Mouse (Mus musculus): ENCODE measurements at regions not wholly inside any gene's neighbourhood (a gene's known extent, or its start where the extent isn't known, plus 50 kb on each side); places are given as distances from the start of the nearest gene placed in this dataset.
A peak's percentile ranks its signal among the peaks of the same experiment; 100 is the strongest.

GRCm38 (mm10) chr10:53165036-53165435 is 172.4 kb upstream of the Pln start:
- no peak for DNase-seq

GRCm38 (mm10) chr10:53167767-53168166 is 169.7 kb upstream of the Pln start:
- no peak for DNase-seq

GRCm38 (mm10) chr10:53174038-53174564 is 163.4 kb upstream of the Pln start:
- DNase-seq: no peak

- no peak for DNase-seq
These were observed 161.5 kb upstream of the Pln start for GRCm38 (mm10) chr10:53175946-53176345.

GRCm38 (mm10) chr10:53178561-53178960 is 158.9 kb upstream of the Pln start:
- DNase-seq: no peak

GRCm38 (mm10) chr10:53179109-53179508 is 158.4 kb upstream of the Pln start:
- DNase-seq: no peak

- peak; percentile 5 for DNase-seq
These were observed 156.7 kb upstream of the Pln start for GRCm38 (mm10) chr10:53180751-53181151.

- DNase-seq: no peak
These were observed 156.1 kb upstream of the Pln start for GRCm38 (mm10) chr10:53181413-53181812.

- no peak for DNase-seq
These were observed 129.0 kb upstream of the Pln start for GRCm38 (mm10) chr10:53208466-53208865.

GRCm38 (mm10) chr10:53209916-53210315 is 127.6 kb upstream of the Pln start:
- DNase-seq: no peak

All from right cerebral cortex, postnatal 25 days (tissue).